Mouse (Mus musculus): ENCODE data around the gene Gabrq. TPM values are rescaled to one million over a fixed set of nuclear protein-coding genes. Genes with fewer than 3 reads are reported as not detected.

Gabrq gene
- polyA plus RNA-seq (2015; fragmentation: Nextera tagmentation; extraction: Ambion mirVana) = 2.2 and 2.7 TPM in 2 replicates

DNA sequence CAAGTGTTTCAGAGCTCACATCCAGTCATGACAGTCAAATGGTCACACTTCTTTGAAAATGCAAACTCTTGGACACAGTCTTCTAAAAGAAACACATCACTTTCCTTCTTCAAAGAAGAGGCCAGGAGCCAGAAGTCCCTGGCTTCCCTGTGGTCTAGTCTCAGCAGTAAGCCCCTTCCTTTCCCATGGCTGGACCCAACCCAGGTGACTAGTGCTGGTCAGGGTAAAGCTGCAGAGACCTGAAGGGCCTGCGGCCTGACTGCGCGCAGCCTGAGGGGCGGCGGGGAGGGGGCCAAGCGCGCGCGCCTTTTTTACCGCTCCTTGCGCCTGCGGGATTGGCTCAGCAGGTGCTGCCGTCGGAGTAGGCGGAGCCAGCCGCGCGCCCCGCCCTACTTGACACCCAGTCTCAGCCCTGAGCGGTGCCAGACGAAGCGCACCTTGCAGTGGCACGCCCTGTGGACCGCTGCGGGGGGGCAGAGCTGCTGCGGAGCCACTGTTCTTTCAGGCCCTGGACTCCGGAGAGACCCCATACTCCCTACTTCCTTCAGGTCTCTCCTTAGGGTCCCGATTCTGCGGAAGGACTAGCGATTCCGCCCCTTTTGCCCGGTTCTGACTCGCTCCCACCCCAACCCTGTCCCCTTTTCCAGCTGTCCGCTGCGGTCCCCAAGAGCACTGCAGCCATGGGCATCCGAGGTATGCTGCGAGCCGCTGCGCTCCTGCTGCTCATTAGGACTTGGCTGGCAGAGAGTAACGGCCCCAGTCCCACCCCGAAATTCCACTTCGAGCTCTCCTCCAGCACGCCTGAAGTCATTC, at the start of gene Gabrq:
Gene Gabrq (plus strand): TSS at position 403 of the 813 bp plus-strand sequence.
- Histone ChIP-seq H3K27me3 (no peaks in the 10 kb centered on the region), H3K4me1 (replicated peaks) (peaks cover 5% of the 10 kb centered on the region; the same call in 1 of the 2 replicates), H3K36me3 (no peaks in the 10 kb centered on the region), H3K27ac (no peak within 1 kb of the TSS), H3K9ac (replicated peaks) (peak within 1 kb of the TSS; percentile 61), H3K4me3 (replicated peaks) (peak within 1 kb of the TSS; percentile 44), H3K9me3 (no peaks in the 10 kb centered on the region), H3K4me2 (replicated peaks) (peak within 1 kb of the TSS; percentile 67)
- ATAC-seq = peak; percentile 92
- WGBS = 21% methylated on average over 41 of the region's 43 CpGs

- Histone ChIP-seq H3K4me2 (replicated peaks) (no peak overlapping the region; the same call in 1 of the 2 replicates), H3K27me3 (no peaks in the 10 kb centered on the region), H3K9me3 (no peaks in the 10 kb centered on the region), H3K36me3 (no peaks in the 10 kb centered on the region), H3K27ac (peak overlapping the region; percentile 48), H3K9ac (replicated peaks) (no peak overlapping the region), H3K4me1 (replicated peaks) (peaks cover 8% of the 10 kb centered on the region; the same call in 1 of the 2 replicates), H3K4me3 (replicated peaks) (no peak overlapping the region)
- ATAC-seq = peak; percentile 96
- WGBS = 25% methylated on average over 1 of the region's 1 CpGs
Measured at GRCm38 (mm10) chrX:72788773-72789557, 36.0 kb upstream of the Gabrq start.

DNA sequence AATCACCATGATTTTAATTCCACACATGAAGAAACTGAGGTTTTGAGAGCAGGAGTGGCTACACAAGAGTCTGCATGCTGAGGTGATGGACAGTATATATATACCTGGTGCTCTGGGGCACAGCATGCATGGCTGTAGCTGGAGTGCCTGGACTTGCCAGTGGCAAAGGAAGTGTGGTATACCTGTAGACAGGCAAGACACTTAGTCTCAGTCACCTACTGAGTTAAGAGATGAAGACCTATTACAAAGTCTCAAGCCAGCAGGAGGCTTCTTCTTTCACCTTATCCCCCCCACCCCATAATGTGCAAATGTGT, 35.5 kb upstream of the Gabrq start:
- H3K9me3 ChIP-seq = no peaks in the 10 kb centered on the region
- H3K27me3 ChIP-seq = no peaks in the 10 kb centered on the region
- no peak overlapping the region for H3K4me2 ChIP-seq (replicated peaks)
- no peak overlapping the region for H3K9ac ChIP-seq (replicated peaks)
- H3K4me1 ChIP-seq (replicated peaks) = peaks cover 8% of the 10 kb centered on the region; the same call in 1 of the 2 replicates
- no peak overlapping the region for H3K4me3 ChIP-seq (replicated peaks)
- ATAC-seq = peak; percentile 45; the same call in 1 of the 2 replicates
- H3K36me3 ChIP-seq = no peaks in the 10 kb centered on the region
- peak overlapping the region; percentile 48 for H3K27ac ChIP-seq

GRCm38 (mm10) chrX:72819594-72819993, 5.4 kb upstream of the Gabrq start:
- Histone ChIP-seq H3K27ac (no peak overlapping the region), H3K27me3 (no peaks in the 10 kb centered on the region)
- 0 out of 2 replicates have a peak, but pooled peaks have one; percentile 24 for ATAC-seq

GRCm38 (mm10) chrX:72823310-72823709, 1.7 kb upstream of the Gabrq start:
- H3K27me3 ChIP-seq = no peaks in the 10 kb centered on the region
- H3K9ac ChIP-seq (replicated peaks) = no peak overlapping the region
- H3K4me1 ChIP-seq (replicated peaks) = peaks cover 5% of the 10 kb centered on the region; the same call in 1 of the 2 replicates
- no peak overlapping the region for H3K4me3 ChIP-seq (replicated peaks)
- no peaks in the 10 kb centered on the region for H3K9me3 ChIP-seq
- ATAC-seq = no peak
- H3K27ac ChIP-seq = no peak overlapping the region
- H3K36me3 ChIP-seq = no peaks in the 10 kb centered on the region
- WGBS = 74% methylated on average over 2 of the region's 2 CpGs
- no peak overlapping the region for H3K4me2 ChIP-seq (replicated peaks)

More at GRCm38 (mm10) chrX:72819594-72819993, 5.4 kb upstream of the Gabrq start:
- WGBS = 7% methylated on average over 5 of the region's 5 CpGs
- Histone ChIP-seq H3K9ac (replicated peaks) (no peak overlapping the region), H3K36me3 (no peaks in the 10 kb centered on the region), H3K9me3 (no peaks in the 10 kb centered on the region), H3K4me1 (replicated peaks) (no peaks in the 10 kb centered on the region), H3K4me3 (replicated peaks) (no peak overlapping the region), H3K4me2 (replicated peaks) (no peak overlapping the region)

DNA sequence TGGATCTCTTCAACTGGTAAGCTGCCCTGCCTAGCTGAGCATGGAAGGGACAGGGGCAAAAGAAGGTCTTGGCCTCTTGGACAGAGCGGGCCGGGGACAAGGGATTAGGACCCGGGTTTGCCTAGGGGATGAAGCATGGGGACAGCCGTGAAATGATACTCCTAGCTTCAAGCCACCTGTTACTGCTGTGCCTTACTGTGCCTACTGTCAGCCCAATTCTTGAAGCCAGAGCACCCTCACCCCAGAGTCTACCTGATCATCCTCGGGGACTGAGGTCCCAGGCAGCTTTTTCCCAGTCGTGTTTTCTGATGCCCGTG, 569 bp downstream of the Gabrq start:
- Histone ChIP-seq H3K27ac (no peak overlapping the region), H3K4me3 (replicated peaks) (peak overlapping the region; percentile 44), H3K36me3 (no peaks in the 10 kb centered on the region), H3K9me3 (no peaks in the 10 kb centered on the region), H3K9ac (replicated peaks) (peak overlapping the region; percentile 61), H3K27me3 (no peaks in the 10 kb centered on the region), H3K4me2 (replicated peaks) (peak overlapping the region; percentile 67), H3K4me1 (replicated peaks) (peaks cover 5% of the 10 kb centered on the region; the same call in 1 of the 2 replicates)
- WGBS = 38% methylated on average over 7 of the region's 7 CpGs
- ATAC-seq = no peak; the same call in 1 of the 2 replicates

Other genes starting within 250 kb of the Gabrq start
- gene Gabra3, start 168.3 kb upstream of the Gabrq start, polyA plus RNA-seq (2015; fragmentation: Nextera tagmentation; extraction: Ambion mirVana) = 18.7 and 20.1 TPM in 2 replicates
- 90.9 and 96.0 TPM in 2 replicates for gene Cetn2, start 93.2 kb downstream of the Gabrq start, polyA plus RNA-seq (2015; fragmentation: Nextera tagmentation; extraction: Ambion mirVana)
- 44.2 and 45.6 TPM in 2 replicates for gene Nsdhl, start 93.4 kb downstream of the Gabrq start, polyA plus RNA-seq (2015; fragmentation: Nextera tagmentation; extraction: Ambion mirVana)
- 0.48 and 0.97 TPM in 2 replicates for gene Zfp185, start 162.2 kb downstream of the Gabrq start, polyA plus RNA-seq (2015; fragmentation: Nextera tagmentation; extraction: Ambion mirVana)
- gene Pnma5, start 211.9 kb downstream of the Gabrq start, polyA plus RNA-seq (2015; fragmentation: Nextera tagmentation; extraction: Ambion mirVana) = not detected in 2 replicates
- gene Pnma3, start 239.6 kb downstream of the Gabrq start, polyA plus RNA-seq (2015; fragmentation: Nextera tagmentation; extraction: Ambion mirVana) = 2.3 and 2.6 TPM in 2 replicates